18 mouse cellular contexts compared by ENCODE assay signal in the genomic region with DNA sequence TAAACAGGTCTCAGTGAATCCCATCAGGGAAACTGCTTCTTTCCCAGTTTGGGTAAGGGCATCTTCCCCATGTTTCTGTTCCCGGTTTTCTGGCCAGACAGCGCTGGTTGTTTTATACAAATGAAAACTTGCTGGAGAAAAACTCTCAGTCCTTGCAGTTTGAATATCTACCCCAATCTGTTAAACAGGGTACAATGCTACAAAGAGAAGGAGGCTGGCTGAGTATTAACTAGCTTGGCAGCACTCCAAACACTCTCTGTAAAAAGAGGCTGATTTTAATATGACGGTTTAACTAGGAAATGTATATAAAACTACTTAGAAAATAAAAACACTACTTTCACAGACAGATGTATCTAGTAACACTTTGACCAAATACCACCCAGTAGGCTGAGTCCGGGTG.
DNase-seq lines count a peak whose midpoint lies in the region; ATAC-seq lines count a peak whose summit lies in the region.
"Had no signal": no experiment of that assay in that cellular context is flagged by ENCODE, and none has a peak within 500 bp of the region (broad histone marks: within the 10 kb centered on the region; RNA-seq: fewer than 3 reads in every experiment).

No protein-coding gene starts in this region.

- intact Hi-C loops in left cerebral cortex, postnatal 25 days (cut with DNase I): no loop called here

- no peaks in the 10 kb centered on the region for H3K9me3 ChIP-seq in midbrain, embryonic 14.5 days (ENCODE audit: control insufficient read depth, low read length)
- no peaks in the 10 kb centered on the region for H3K9me3 ChIP-seq in midbrain, embryonic 10.5 days (replicated peaks)
- H3K9me3 ChIP-seq: hindbrain, embryonic 10.5 days; liver, embryonic 15.5 days; midbrain, embryonic 13.5 days had no signal

- DNase-seq in kidney, adult 11 months: peak; percentile 24
- DNase-seq in kidney, adult 18-20 months: no peak
- peak; percentile 23 for DNase-seq in midbrain, embryonic 14.5 days
- no peak for DNase-seq in midbrain, embryonic 10.5 days (ENCODE audit: low spot score)
- peak; percentile 34 for DNase-seq in kidney, postnatal 14 days
- DNase-seq in MN1 (ENCODE audit: low spot score): no peak
- no peak for DNase-seq in left cerebral cortex, postnatal 25 days (ENCODE audit: low spot score in 2 of 2)
- DNase-seq: B cell, adult 2 months; cerebellum, postnatal 10 days; embryo, embryonic 11 days; gastrocnemius, postnatal 10 days; layer of hippocampus, postnatal 36 days; lung, postnatal 36 days had no signal

- no peak overlapping the region for H3K27ac ChIP-seq in midbrain, embryonic 14.5 days (replicated peaks; ENCODE audit: low read depth, low read length)
- no peak overlapping the region for H3K27ac ChIP-seq in midbrain, embryonic 10.5 days (replicated peaks)
- H3K27ac ChIP-seq: hindbrain, embryonic 10.5 days; liver, embryonic 15.5 days; midbrain, embryonic 13.5 days had no signal

- H3K9ac ChIP-seq in midbrain, embryonic 14.5 days (replicated peaks; ENCODE audit: low read length): no peak overlapping the region
- H3K9ac ChIP-seq: liver, embryonic 15.5 days; midbrain, embryonic 13.5 days had no signal

- H3K4me3 ChIP-seq in midbrain, embryonic 14.5 days (replicated peaks; ENCODE audit: low read depth, low read length): no peak overlapping the region
- no peak overlapping the region for H3K4me3 ChIP-seq in midbrain, embryonic 10.5 days
- H3K4me3 ChIP-seq: hindbrain, embryonic 10.5 days; liver, embryonic 15.5 days; midbrain, embryonic 13.5 days had no signal

- H3K4me2 ChIP-seq in midbrain, embryonic 14.5 days (ENCODE audit: low read length): no peak overlapping the region
- H3K4me2 ChIP-seq: liver, embryonic 15.5 days; midbrain, embryonic 13.5 days had no signal

- WGBS in midbrain, embryonic 14.5 days: 72% methylated on average over 4 of the region's 4 CpGs
- WGBS in midbrain, embryonic 10.5 days: 92% methylated on average over 4 of the region's 4 CpGs

- H3K36me3 ChIP-seq in midbrain, embryonic 14.5 days (ENCODE audit: control insufficient read depth, insufficient read depth, low read length): no peaks in the 10 kb centered on the region
- H3K36me3 ChIP-seq in midbrain, embryonic 10.5 days: no peaks in the 10 kb centered on the region; the same call in 1 of the 2 replicates
- H3K36me3 ChIP-seq: hindbrain, embryonic 10.5 days; liver, embryonic 15.5 days; midbrain, embryonic 13.5 days had no signal

- no peak for ATAC-seq in midbrain, embryonic 14.5 days (ENCODE audit: low FRiP score, low TSS enrichment)
- ATAC-seq: activated CD4-positive, CD25-positive, alpha-beta regulatory T cell, adult 4 months; midbrain, embryonic 13.5 days; Patski had no signal

- no peaks in the 10 kb centered on the region for H3K4me1 ChIP-seq in midbrain, embryonic 14.5 days (ENCODE audit: control insufficient read depth, insufficient read depth, low read length)
- peaks cover 4% of the 10 kb centered on the region; the same call in 1 of the 2 replicates for H3K4me1 ChIP-seq in midbrain, embryonic 10.5 days
- H3K4me1 ChIP-seq: hindbrain, embryonic 10.5 days; liver, embryonic 15.5 days had no signal

- H3K27me3 ChIP-seq in midbrain, embryonic 14.5 days (ENCODE audit: control insufficient read depth, insufficient read depth, low read length): no peaks in the 10 kb centered on the region
- H3K27me3 ChIP-seq in midbrain, embryonic 10.5 days (ENCODE audit: low read depth, poor library complexity, severe bottlenecking): no peaks in the 10 kb centered on the region
- H3K27me3 ChIP-seq: liver, embryonic 15.5 days; midbrain, embryonic 13.5 days; Patski had no signal

Comparison
In these comparisons a context has a peak if more than half of its experiments do, and no peak if none do; other contexts are left out.
1. DNase-seq: peak in kidney, adult 11 months (single experiment), midbrain, embryonic 14.5 days (single experiment) and kidney, postnatal 14 days (single experiment); none in kidney, adult 18-20 months (single experiment), midbrain, embryonic 10.5 days (single experiment), MN1 (single experiment) and left cerebral cortex, postnatal 25 days (0 of 2).